Mouse (Mus musculus) cortical plate, adult 2 months (tissue): ENCODE data around the gene Med28. TPM values are rescaled to one million over a fixed set of nuclear protein-coding genes. Genes with fewer than 3 reads are reported as not detected.

Experiments
- H3K27ac ChIP-seq: fragments of 200-500 bp; 2 replicates; pipeline ENCODE4 v1.5.1; 2012; ENCODE audit warnings: low read length, control low read depth, inconsistent platforms; ENCODE audit not compliant: insufficient read depth
- H3K4me1 ChIP-seq: fragments of 200-500 bp; 2 replicates; pipeline ENCODE4 v1.6.1; 2011; ENCODE audit warnings: low read length; ENCODE audit not compliant: control insufficient read depth, insufficient read depth
- H3K4me3 ChIP-seq: fragments of 200-500 bp; 2 replicates; pipeline ENCODE4 v1.5.1; 2011; ENCODE audit warnings: mild to moderate bottlenecking, low read length, control low read depth; ENCODE audit not compliant: insufficient read depth
- CTCF ChIP-seq: fragments of 200-500 bp; IDR thresholded peaks from 2 replicates; pipeline ENCODE4 v1.5.1; 2011; ENCODE audit warnings: mild to moderate bottlenecking, control low read depth, low read length; ENCODE audit not compliant: insufficient read depth; ENCODE audit errors: extremely low read depth
- POLR2A ChIP-seq: fragments of 200-500 bp; IDR thresholded peaks from 2 replicates; pipeline ENCODE4 v1.6.1; 2011; ENCODE audit warnings: mild to moderate bottlenecking, low read length, control low read depth; ENCODE audit not compliant: insufficient read depth; ENCODE audit errors: extremely low read depth
- polyA plus RNA-seq: library from polyadenylated mRNA; depleted of rRNA; stranded (reverse); fragments of >200 nt; gene quantifications from 2 replicates; pipeline ENCODE4 v1.2.3, GENCODE M21; 2012

Gene Med28
- polyA plus RNA-seq, 1 experiment, result 130 TPM

DNA sequence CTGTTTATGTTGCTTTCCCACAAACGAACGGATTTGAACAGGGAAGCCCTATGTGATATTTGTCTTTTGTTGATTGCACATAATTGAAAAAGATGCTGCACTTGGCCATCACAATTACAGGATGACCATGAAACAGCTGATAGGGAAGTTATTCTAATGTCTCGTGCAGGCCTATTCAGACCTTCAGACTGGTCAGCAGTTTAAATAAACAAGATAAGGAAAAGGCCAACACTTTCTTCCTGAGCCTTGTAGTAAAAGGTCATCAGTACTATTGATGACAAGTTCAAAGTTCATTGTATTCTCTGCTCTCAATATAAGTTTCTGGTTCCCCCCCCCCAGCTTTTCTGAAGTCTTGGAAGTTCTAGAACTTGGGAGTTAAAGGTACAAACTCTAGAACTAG, 37.4 kb upstream of the Med28 start:
- no peak for TF ChIP-seq CTCF
- no peak for TF ChIP-seq POLR2A

DNA sequence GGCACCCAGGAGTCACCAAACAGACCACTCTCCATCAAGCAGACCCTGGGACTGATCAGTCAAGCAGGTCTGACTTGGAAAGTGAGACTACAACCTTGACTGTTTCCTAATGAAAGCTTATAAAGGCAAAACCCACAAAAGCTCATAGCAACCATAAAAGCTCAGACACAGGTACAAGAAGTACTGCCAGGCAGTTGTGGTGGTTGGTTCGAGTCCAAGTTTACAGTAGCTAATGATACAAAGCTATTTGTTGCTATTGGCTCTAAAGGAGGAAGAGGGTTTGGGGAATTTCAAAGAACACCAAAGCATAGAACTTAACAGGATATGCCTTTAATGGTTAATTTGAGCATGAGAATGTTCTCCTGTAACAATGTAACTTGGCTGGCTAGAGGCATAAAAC, 36.4 kb upstream of the Med28 start:
- H3K4me3 ChIP-seq, result no peak overlapping the region
- H3K27ac ChIP-seq, result no peak overlapping the region
- no peak for TF ChIP-seq POLR2A
- no peak for TF ChIP-seq CTCF
- H3K4me1 ChIP-seq, result no peaks in the 10 kb centered on the region

More for the DNA sequence above, 37.4 kb upstream of the Med28 start:
- no peak overlapping the region for H3K27ac ChIP-seq
- no peaks in the 10 kb centered on the region for H3K4me1 ChIP-seq
- H3K4me3 ChIP-seq, result no peak overlapping the region

DNA sequence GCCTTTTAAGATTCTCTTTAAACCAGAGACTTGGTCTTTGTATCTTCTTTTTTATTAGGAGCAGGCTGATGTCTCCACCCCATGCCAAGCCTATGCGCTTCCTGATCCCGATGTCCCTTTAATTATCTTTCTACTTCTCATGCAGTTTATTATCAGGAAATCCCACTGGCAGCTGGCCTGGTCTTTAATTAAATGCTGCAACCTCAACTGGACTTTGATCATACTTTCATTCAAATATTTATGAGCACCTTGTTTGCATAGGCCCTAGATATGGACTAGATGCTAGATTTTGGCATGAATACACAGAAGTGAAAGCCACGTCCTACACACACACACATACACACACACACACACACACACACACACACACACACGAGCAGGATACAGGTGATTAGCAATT, 28.3 kb upstream of the Med28 start:
- no peak for TF ChIP-seq POLR2A
- no peak for TF ChIP-seq CTCF
- H3K4me3 ChIP-seq, result no peak overlapping the region
- H3K4me1 ChIP-seq, result no peaks in the 10 kb centered on the region

DNA sequence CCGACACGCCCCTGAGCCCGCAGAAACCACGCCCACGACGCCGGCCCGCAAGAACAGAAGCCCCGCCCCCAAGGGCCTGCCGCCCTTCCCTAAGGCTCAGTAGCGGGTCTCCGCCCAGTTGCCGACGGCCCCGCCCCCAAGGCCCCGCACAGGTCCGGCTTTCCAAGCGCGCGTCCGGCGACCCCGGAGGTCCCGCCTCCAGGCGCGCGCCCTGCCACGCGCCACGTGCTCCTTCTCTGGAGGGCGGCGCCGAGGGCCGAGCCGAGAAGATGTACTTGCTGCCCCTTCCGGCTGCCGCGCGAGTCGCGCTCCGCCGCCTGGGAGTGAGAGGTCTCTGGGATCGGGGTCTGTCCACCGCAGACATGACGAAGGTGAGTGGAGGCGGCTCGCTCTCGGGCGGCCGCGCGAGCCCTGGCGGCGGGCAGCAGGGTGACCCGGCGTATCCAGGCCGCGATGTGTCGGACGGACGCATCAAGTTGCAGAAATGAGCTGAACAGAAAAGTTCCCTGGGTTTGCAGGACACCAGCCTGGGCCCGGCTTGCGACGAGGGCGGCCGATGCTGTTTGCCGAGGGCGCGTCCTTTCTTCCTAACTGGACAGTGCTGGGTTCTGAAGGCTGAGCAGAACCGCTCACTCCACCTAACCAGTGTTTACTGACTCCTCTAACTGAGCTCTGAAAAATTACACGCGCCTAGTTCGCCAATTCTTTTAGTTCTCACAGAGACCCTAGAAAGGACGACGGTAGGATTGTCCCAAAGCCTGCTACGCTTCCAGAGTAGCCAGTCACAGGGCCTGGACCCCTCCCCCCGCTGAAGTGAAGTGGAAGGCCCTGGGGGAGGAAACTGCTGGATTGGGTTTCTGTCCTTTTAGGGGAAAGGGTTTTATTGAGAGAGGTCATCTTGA, 26.6 kb upstream of the Med28 start, which contains the start of gene Lap3:
Gene Lap3 (plus strand): TSS at position 184 of the 902 bp plus-strand sequence.
- Histone ChIP-seq H3K4me1 (no peaks in the 10 kb centered on the region), H3K27ac (peak within 1 kb of the TSS; percentile 82), H3K4me3 (peak within 1 kb of the TSS; percentile 86)
- TF ChIP-seq CTCF, result no peak
- TF ChIP-seq POLR2A, result peak; percentile 84

More for the DNA sequence above, 28.3 kb upstream of the Med28 start:
- H3K27ac ChIP-seq, result no peak overlapping the region

DNA sequence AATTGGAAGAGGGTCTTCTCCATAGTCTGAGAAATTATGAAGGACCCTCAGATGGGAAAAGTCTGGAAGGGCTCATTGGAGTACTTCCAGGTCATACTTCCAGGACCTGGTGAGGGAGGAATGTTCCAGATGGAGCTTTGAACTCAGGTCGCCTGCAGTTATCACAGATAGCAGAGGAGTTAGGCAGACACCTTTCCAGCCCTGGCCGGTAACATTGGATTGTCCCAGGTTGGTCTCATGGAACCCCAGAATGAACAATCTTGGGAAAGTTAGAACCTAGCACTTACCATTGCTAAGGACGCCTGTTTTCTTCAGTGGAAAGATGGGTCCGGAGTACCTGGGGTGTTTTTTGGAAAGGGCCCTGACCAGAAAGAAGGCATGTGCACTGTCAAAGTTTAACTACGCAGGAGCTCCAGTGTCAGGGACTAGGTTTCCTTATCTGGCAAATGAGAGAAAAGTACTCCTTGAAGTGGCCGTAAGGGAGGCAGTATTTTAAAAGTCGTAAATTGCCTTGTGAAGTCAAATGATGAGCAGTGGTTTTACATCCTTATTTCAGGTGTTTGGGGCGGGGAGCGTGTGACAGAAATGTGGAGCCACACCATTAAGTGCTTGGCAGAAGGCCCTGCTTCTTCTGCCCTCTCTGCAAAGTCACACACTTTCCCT, 25.8 kb upstream of the Med28 start:
- TF ChIP-seq POLR2A (no peak), CTCF (no peak)
- no peak overlapping the region for H3K27ac ChIP-seq
- no peaks in the 10 kb centered on the region for H3K4me1 ChIP-seq
- H3K4me3 ChIP-seq, result peak overlapping the region; percentile 86

DNA sequence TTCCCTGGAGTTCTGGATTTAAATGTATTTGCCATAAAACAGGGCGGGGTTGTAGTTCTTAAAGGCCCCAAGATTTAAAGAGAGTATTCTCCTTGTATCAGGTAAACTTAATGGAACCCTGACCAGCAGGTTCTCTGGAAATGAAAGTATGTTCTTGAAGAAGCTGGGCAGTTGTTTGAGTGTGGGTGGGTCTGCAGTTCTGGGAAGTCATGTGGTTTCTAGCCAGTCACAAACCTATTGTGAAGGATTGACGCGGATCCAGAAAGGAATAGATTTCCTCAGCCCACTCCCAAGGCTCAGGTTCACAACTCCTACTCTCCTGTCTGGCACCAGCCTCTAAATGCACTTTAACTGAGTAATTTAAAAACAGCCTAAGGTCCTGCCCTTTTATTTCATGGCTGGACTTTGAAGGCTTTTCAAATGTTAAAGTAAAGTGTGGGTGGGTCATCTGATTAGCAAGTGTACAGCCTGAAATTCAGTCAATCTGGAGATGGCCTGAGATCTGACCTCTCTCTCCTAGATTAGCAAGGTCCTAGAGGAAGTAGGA, 24.5 kb upstream of the Med28 start:
- no peak for TF ChIP-seq POLR2A
- no peak for TF ChIP-seq CTCF
- Histone ChIP-seq H3K4me3 (no peak overlapping the region), H3K27ac (no peak overlapping the region), H3K4me1 (no peaks in the 10 kb centered on the region)

DNA sequence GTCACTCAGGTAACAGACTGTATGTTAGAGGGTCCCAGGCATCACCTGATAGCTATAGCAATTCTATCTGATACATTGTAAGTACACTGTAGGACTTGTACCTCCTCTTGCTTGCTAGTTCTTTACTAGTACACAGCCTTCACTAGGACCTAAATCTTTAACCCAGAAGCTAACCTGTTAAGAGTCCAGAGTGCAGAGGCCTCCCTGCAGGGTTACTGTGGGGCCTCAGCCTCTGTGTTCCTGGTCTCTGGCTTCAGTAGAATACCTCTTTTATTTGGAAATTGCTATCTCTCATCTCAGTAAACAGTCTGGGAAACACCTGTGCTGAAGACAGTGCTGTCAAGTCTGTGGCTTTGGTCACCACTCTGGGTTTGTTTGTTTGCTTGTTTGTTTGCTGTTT, 24.0 kb upstream of the Med28 start:
- Histone ChIP-seq H3K27ac (no peak overlapping the region), H3K4me1 (no peaks in the 10 kb centered on the region), H3K4me3 (no peak overlapping the region)
- TF ChIP-seq POLR2A (no peak), CTCF (no peak)

DNA sequence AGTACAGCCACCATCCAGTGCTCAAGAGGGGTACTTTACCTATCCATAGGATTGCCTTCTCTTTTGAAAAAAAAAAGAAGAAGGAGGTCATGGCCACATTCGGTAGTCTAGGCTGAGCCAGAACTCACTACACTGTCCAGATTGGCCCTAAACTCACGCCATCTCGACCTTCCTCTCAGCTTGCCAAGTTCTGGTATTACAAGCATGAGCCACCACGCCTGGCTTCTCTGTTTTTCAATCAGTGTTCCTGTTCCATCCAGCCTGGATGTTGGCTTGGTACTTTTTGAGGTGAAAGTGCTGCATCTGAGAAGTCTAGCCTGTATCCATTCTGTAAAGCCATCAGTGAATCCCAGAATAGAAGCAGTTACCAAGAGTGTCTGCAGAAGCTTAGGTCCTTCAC, 23.6 kb upstream of the Med28 start:
- no peak overlapping the region for H3K4me3 ChIP-seq
- no peak for TF ChIP-seq POLR2A
- no peak for TF ChIP-seq CTCF
- no peak overlapping the region; the same call in 1 of the 2 replicates for H3K27ac ChIP-seq
- no peaks in the 10 kb centered on the region for H3K4me1 ChIP-seq

DNA sequence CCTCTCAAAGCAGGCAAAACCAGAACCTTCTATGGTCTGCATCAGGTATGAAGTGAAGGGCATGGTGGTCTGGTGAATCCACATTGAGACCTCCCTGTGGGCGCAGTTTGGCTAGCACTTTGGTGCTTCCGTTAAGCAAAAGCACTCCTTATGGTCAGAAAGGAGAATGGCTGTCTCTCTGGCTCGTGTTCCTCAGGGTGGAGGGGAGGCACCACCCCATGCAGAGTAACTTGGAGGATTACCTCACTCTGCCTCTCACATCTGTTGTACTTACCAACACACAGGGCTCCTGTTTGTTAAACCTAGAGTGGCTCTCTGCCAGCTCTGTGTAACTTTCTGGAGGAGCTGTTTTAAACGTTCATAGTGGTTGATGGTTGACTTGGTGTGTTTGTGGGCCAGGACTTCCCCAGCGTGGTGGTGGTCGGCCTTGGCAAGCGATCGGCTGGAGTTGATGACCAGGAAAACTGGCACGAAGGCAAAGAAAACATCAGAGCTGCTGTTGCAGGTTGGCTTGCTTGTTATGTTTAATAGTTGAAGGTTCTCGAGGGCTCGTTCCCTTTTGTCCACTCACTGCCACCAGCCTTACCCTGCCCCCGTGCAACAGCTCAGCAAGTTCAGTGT, 23.0 kb upstream of the Med28 start:
- no peak overlapping the region for H3K4me3 ChIP-seq
- no peak overlapping the region; the same call in 1 of the 2 replicates for H3K27ac ChIP-seq
- TF ChIP-seq CTCF, result no peak
- TF ChIP-seq POLR2A, result no peak
- H3K4me1 ChIP-seq, result no peaks in the 10 kb centered on the region

DNA sequence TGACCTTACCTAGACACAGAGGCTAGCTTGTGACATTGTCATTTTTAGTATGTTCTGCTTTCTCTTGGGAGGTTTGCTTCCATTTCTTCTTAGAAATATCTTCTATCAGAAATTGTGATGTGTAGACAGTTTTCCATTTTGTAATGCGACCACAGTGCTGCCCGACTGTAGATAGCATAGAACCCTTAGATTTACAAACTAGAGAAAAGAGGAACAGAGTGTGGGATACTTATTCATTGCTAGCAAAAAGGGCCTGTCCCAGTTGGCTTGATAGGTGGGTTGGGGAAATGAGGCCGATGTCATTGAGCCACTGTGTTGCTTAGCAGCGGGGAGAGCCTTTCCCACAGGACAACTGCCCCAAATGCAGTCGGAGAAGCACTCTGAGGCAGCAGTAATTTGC, 22.5 kb upstream of the Med28 start:
- Histone ChIP-seq H3K27ac (peak overlapping the region; percentile 38; the same call in 1 of the 2 replicates), H3K4me1 (no peaks in the 10 kb centered on the region), H3K4me3 (no peak overlapping the region)
- TF ChIP-seq POLR2A (no peak), CTCF (no peak)
